Mouse (Mus musculus) neural tube, embryonic 11.5 days (tissue): ENCODE results near the gene Prelid3b. TPM values are rescaled to one million over a fixed set of nuclear protein-coding genes. Genes with fewer than 3 reads are reported as not detected.

Experiments used
- ATAC-seq: fragments of 200-750 bp; cut with Nextera tagmentation; 2 replicates; pipeline ENCODE4 v1.8.0; 2017; ENCODE audit warnings: moderate number of reproducible peaks, mild to moderate bottlenecking, moderate TSS enrichment, moderate library complexity; ENCODE audit not compliant: insufficient read depth, low FRiP score, low TSS enrichment
- DNase-seq: peaks from one replicate; pipeline ENCODE4 v3.0.0-alpha.2; 2015; ENCODE audit warnings: low spot score
- H3K27ac ChIP-seq: fragments of 300-500 bp; sonication (generic); 2 replicates; pipeline ENCODE4 v1.5.1; 2014; ENCODE audit warnings: low read depth, mild to moderate bottlenecking, low read length
- H3K27me3 ChIP-seq: fragments of 300-500 bp; sonication (generic); 2 replicates; pipeline ENCODE4 v1.6.1; 2014; ENCODE audit warnings: mild to moderate bottlenecking, low read length, mixed read lengths; ENCODE audit not compliant: control insufficient read depth, insufficient read depth
- H3K36me3 ChIP-seq: fragments of 300-500 bp; sonication (generic); 2 replicates; pipeline ENCODE4 v1.6.1; 2014; ENCODE audit warnings: mild to moderate bottlenecking, low read length, moderate library complexity, mixed read lengths; ENCODE audit not compliant: control insufficient read depth, insufficient read depth
- H3K4me1 ChIP-seq: fragments of 300-500 bp; sonication (generic); 2 replicates; pipeline ENCODE4 v1.6.1; 2014; ENCODE audit warnings: low read length, mixed read lengths; ENCODE audit not compliant: control insufficient read depth, insufficient read depth
- H3K4me2 ChIP-seq: fragments of 300-500 bp; sonication (generic); 2 replicates; pipeline ENCODE4 v1.6.1; 2014; ENCODE audit warnings: low read depth, mild to moderate bottlenecking, moderate library complexity
- H3K4me3 ChIP-seq: fragments of 300-500 bp; sonication (generic); 2 replicates; pipeline ENCODE4 v1.5.1; 2014; ENCODE audit warnings: low read depth, low read length
- H3K9ac ChIP-seq: fragments of 300-500 bp; sonication (generic); 2 replicates; pipeline ENCODE4 v1.6.1; 2014; ENCODE audit warnings: mild to moderate bottlenecking, low read length
- H3K9me3 ChIP-seq: fragments of 300-500 bp; sonication (generic); 2 replicates; pipeline ENCODE4 v1.6.1; 2016; ENCODE audit warnings: low read length; ENCODE audit not compliant: control insufficient read depth
- WGBS: fragments of 180-500 bp; shearing (Covaris S2); extraction: QIAGEN DNeasy Blood & Tissue Kit; methylation state at CpG from one replicate; pipeline ENCODE4 v1.1.7; 2014; 5-methylcytosine and 5-hydroxymethylcytosine counted together
- polyA plus RNA-seq: library from polyadenylated mRNA; unstranded; fragments of >200 nt; fragmentation: Nextera tagmentation; extraction: Ambion mirVana; gene quantifications from 2 replicates; pipeline ENCODE4 v1.2.1, GENCODE M21; 2014

The Prelid3b gene
- polyA plus RNA-seq, 1 experiment from 2014 or later: 121 TPM

- WGBS: 8% methylated on average over 30 of the region's 30 CpGs
- H3K9ac ChIP-seq: peak overlapping the region; percentile 67
- 0 out of 2 replicates have a peak overlapping the region, but pooled peaks have one; percentile 53 for H3K27ac ChIP-seq
- H3K4me3 ChIP-seq: peak overlapping the region; percentile 61
- H3K27me3 ChIP-seq: no peaks in the 10 kb centered on the region
- no peaks in the 10 kb centered on the region for H3K9me3 ChIP-seq
- H3K36me3 ChIP-seq: no peaks in the 10 kb centered on the region
- H3K4me1 ChIP-seq: peaks cover 4% of the 10 kb centered on the region; the same call in 1 of the 2 replicates
- peak; percentile 59 for ATAC-seq
- peak overlapping the region; percentile 73 for H3K4me2 ChIP-seq
- no peak for DNase-seq
Observed at GRCm38 (mm10) chr2:174472407-174472806, 474 bp downstream of the Prelid3b start.

- WGBS: 89% methylated on average over 7 of the region's 7 CpGs
- no peak overlapping the region for H3K9ac ChIP-seq
- no peaks in the 10 kb centered on the region for H3K27me3 ChIP-seq
- H3K9me3 ChIP-seq: no peaks in the 10 kb centered on the region
- H3K27ac ChIP-seq: no peak overlapping the region
- H3K4me1 ChIP-seq: peaks cover 4% of the 10 kb centered on the region; the same call in 1 of the 2 replicates
- DNase-seq (no peak), ATAC-seq (no peak)
- H3K4me2 ChIP-seq: no peak overlapping the region
- H3K36me3 ChIP-seq: 0 out of 2 replicates have a peak, but pooled peaks cover 2% of the 10 kb centered on the region
- no peak overlapping the region for H3K4me3 ChIP-seq
Observed at GRCm38 (mm10) chr2:174470786-174471405, 2.0 kb downstream of the Prelid3b start.

- Histone ChIP-seq H3K36me3 (0 out of 2 replicates have a peak, but pooled peaks cover 2% of the 10 kb centered on the region), H3K4me1 (peaks cover 4% of the 10 kb centered on the region; the same call in 1 of the 2 replicates), H3K4me3 (no peak overlapping the region), H3K4me2 (no peak overlapping the region), H3K9me3 (no peaks in the 10 kb centered on the region), H3K9ac (no peak overlapping the region), H3K27me3 (no peaks in the 10 kb centered on the region), H3K27ac (no peak overlapping the region)
- ATAC-seq (no peak), DNase-seq (no peak)
- 87% methylated on average over 4 of the region's 4 CpGs for WGBS
Observed at GRCm38 (mm10) chr2:174470333-174470732, 2.5 kb downstream of the Prelid3b start.

- ATAC-seq (peak; percentile 100), DNase-seq (peak; percentile 93)
- peak within 1 kb of the TSS; percentile 97 for H3K4me2 ChIP-seq
- 2% methylated on average over 48 of the region's 48 CpGs for WGBS
- peak within 1 kb of the TSS; percentile 75 for H3K4me3 ChIP-seq
- peak within 1 kb of the TSS; percentile 85 for H3K9ac ChIP-seq
- no peaks in the 10 kb centered on the region for H3K27me3 ChIP-seq
- no peak within 1 kb of the TSS for H3K27ac ChIP-seq
- H3K4me1 ChIP-seq: peaks cover 5% of the 10 kb centered on the region; the same call in 1 of the 2 replicates
- H3K9me3 ChIP-seq: no peaks in the 10 kb centered on the region
- H3K36me3 ChIP-seq: peaks cover 7% of the 10 kb centered on the region; the same call in 1 of the 2 replicates
Observed at GRCm38 (mm10) chr2:174463789-174464523, 8.9 kb downstream of the Prelid3b start, which contains the start of gene Atp5e. TSS of gene Atp5e (minus strand) at chr2:174464105.

- ATAC-seq (peak; percentile 51), DNase-seq (peak; percentile 19)
- Histone ChIP-seq H3K4me1 (peaks cover 5% of the 10 kb centered on the region; the same call in 1 of the 2 replicates), H3K27ac (no peak overlapping the region), H3K27me3 (no peaks in the 10 kb centered on the region), H3K4me3 (peak overlapping the region; percentile 75), H3K4me2 (peak overlapping the region; percentile 97), H3K9me3 (no peaks in the 10 kb centered on the region), H3K36me3 (peaks cover 7% of the 10 kb centered on the region; the same call in 1 of the 2 replicates), H3K9ac (peak overlapping the region; percentile 85)
- 40% methylated on average over 10 of the region's 10 CpGs for WGBS
Observed at GRCm38 (mm10) chr2:174463370-174463769, 9.5 kb downstream of the Prelid3b start.

- 84% methylated on average over 2 of the region's 2 CpGs for WGBS
- H3K9me3 ChIP-seq: no peaks in the 10 kb centered on the region
- DNase-seq (no peak), ATAC-seq (no peak)
- no peak overlapping the region for H3K4me2 ChIP-seq
- no peak overlapping the region for H3K27ac ChIP-seq
- no peak overlapping the region for H3K4me3 ChIP-seq
- no peaks in the 10 kb centered on the region for H3K27me3 ChIP-seq
- peaks cover 5% of the 10 kb centered on the region; the same call in 1 of the 2 replicates for H3K4me1 ChIP-seq
- H3K9ac ChIP-seq: no peak overlapping the region
- H3K36me3 ChIP-seq: peaks cover 5% of the 10 kb centered on the region; the same call in 1 of the 2 replicates
Observed at GRCm38 (mm10) chr2:174459365-174459764, 13.5 kb downstream of the Prelid3b start.

GRCm38 (mm10) chr2:174453681-174454080 lies 19.2 kb downstream of the Prelid3b start:
- Histone ChIP-seq H3K4me2 (no peak overlapping the region), H3K27me3 (no peaks in the 10 kb centered on the region), H3K4me1 (no peaks in the 10 kb centered on the region), H3K4me3 (no peak overlapping the region), H3K9ac (no peak overlapping the region), H3K27ac (no peak overlapping the region), H3K9me3 (no peaks in the 10 kb centered on the region), H3K36me3 (no peaks in the 10 kb centered on the region)
- ATAC-seq: no peak
- WGBS: 76% methylated on average over 7 of the region's 7 CpGs
- DNase-seq: peak; percentile 29

- Histone ChIP-seq H3K36me3 (no peaks in the 10 kb centered on the region), H3K4me1 (no peaks in the 10 kb centered on the region), H3K27ac (no peak within 1 kb of the TSS), H3K27me3 (no peaks in the 10 kb centered on the region), H3K9me3 (no peaks in the 10 kb centered on the region), H3K9ac (no peak within 1 kb of the TSS), H3K4me3 (no peak within 1 kb of the TSS), H3K4me2 (no peak within 1 kb of the TSS)
- ATAC-seq (no peak), DNase-seq (no peak)
- WGBS: 75% methylated on average over 4 of the region's 4 CpGs
Observed at GRCm38 (mm10) chr2:174450353-174450752, 22.5 kb downstream of the Prelid3b start, which contains the start of gene Tubb1. TSS of gene Tubb1 (plus strand) at chr2:174450695.
